Mouse (Mus musculus) intestine, embryonic 16.5 days (tissue): ENCODE data around the gene Itgb7. TPM values are rescaled to one million over a fixed set of nuclear protein-coding genes. Genes with fewer than 3 reads are reported as not detected.

Source experiments
- ATAC-seq: fragments of 200-750 bp; cut with Nextera tagmentation; 2 replicates; pipeline ENCODE4 v1.8.0; 2017; ENCODE audit warnings: moderate TSS enrichment, moderate library complexity
- H3K27ac ChIP-seq: fragments of 300-500 bp; sonication (generic); 2 replicates; pipeline ENCODE4 v1.5.1; 2014; ENCODE audit warnings: mild to moderate bottlenecking, low read length
- H3K27me3 ChIP-seq: fragments of 300-500 bp; sonication (generic); replicated peaks from 2 replicates; pipeline ENCODE4 v1.6.1; 2014; ENCODE audit warnings: low read length, control low read depth, mixed read lengths; ENCODE audit not compliant: control insufficient read depth, insufficient read depth
- H3K36me3 ChIP-seq: fragments of 300-500 bp; sonication (generic); 2 replicates; pipeline ENCODE4 v1.6.1; 2014; ENCODE audit warnings: low read length, control low read depth; ENCODE audit not compliant: control insufficient read depth, insufficient read depth
- H3K4me1 ChIP-seq: fragments of 300-500 bp; sonication (generic); 2 replicates; pipeline ENCODE4 v1.6.1; 2014; ENCODE audit warnings: low read length, control low read depth, mixed read lengths; ENCODE audit not compliant: control insufficient read depth, insufficient read depth
- H3K4me2 ChIP-seq: fragments of 300-500 bp; sonication (generic); 2 replicates; pipeline ENCODE4 v1.6.1; 2014; ENCODE audit warnings: low read depth, low read length, control low read depth
- H3K4me3 ChIP-seq: fragments of 300-500 bp; sonication (generic); 2 replicates; pipeline ENCODE4 v1.5.1; 2014; ENCODE audit warnings: mild to moderate bottlenecking, low read length
- H3K9ac ChIP-seq: fragments of 300-500 bp; sonication (generic); 2 replicates; pipeline ENCODE4 v1.6.1; 2014; ENCODE audit warnings: low read depth, low read length
- H3K9me3 ChIP-seq: fragments of 300-500 bp; sonication (generic); 2 replicates; pipeline ENCODE4 v1.6.1; 2016; ENCODE audit warnings: low read length, control low read depth; ENCODE audit not compliant: control insufficient read depth
- WGBS: fragments of 180-500 bp; shearing (Covaris S2); extraction: QIAGEN DNeasy Blood & Tissue Kit; methylation state at CpG from one replicate; pipeline ENCODE4 v1.1.7; 2014; 5-methylcytosine and 5-hydroxymethylcytosine counted together
- polyA plus RNA-seq: library from polyadenylated mRNA; unstranded; fragments of >200 nt; fragmentation: Nextera tagmentation; extraction: Ambion mirVana; gene quantifications from 2 replicates; pipeline ENCODE4 v1.2.1, GENCODE M21; 2015

Gene Itgb7
- polyA plus RNA-seq, 1 experiment from 2014 or later = 10.3 TPM

GRCm38 (mm10) chr15:102217325-102217724, 14.4 kb downstream of the Itgb7 start:
- ATAC-seq = no peak
- H3K4me1 ChIP-seq = no peaks in the 10 kb centered on the region
- no peak overlapping the region for H3K27ac ChIP-seq
- H3K36me3 ChIP-seq = peaks cover 12% of the 10 kb centered on the region
- H3K9me3 ChIP-seq = no peaks in the 10 kb centered on the region
- H3K4me3 ChIP-seq = no peak overlapping the region
- WGBS = 85% methylated on average over 7 of the region's 7 CpGs
- H3K4me2 ChIP-seq = no peak overlapping the region
- H3K9ac ChIP-seq = no peak overlapping the region
- H3K27me3 ChIP-seq = no peaks in the 10 kb centered on the region

- Histone ChIP-seq H3K4me3 (no peak overlapping the region), H3K4me1 (no peaks in the 10 kb centered on the region), H3K9ac (no peak overlapping the region), H3K27me3 (no peaks in the 10 kb centered on the region), H3K36me3 (peaks cover 16% of the 10 kb centered on the region), H3K4me2 (no peak overlapping the region), H3K9me3 (no peaks in the 10 kb centered on the region), H3K27ac (no peak overlapping the region)
- ATAC-seq = no peak
- 79% methylated on average over 16 of the region's 16 CpGs for WGBS
Observed at GRCm38 (mm10) chr15:102216459-102217228, 15.1 kb downstream of the Itgb7 start.

GRCm38 (mm10) chr15:102215624-102216023, 16.1 kb downstream of the Itgb7 start:
- Histone ChIP-seq H3K4me1 (no peaks in the 10 kb centered on the region), H3K27ac (no peak overlapping the region), H3K27me3 (no peaks in the 10 kb centered on the region), H3K9ac (no peak overlapping the region), H3K4me3 (no peak overlapping the region), H3K9me3 (no peaks in the 10 kb centered on the region), H3K4me2 (no peak overlapping the region), H3K36me3 (peaks cover 16% of the 10 kb centered on the region)
- WGBS = 68% methylated on average over 6 of the region's 6 CpGs
- no peak for ATAC-seq

GRCm38 (mm10) chr15:102214132-102214531, 17.6 kb downstream of the Itgb7 start:
- WGBS = 61% methylated on average over 2 of the region's 2 CpGs

GRCm38 (mm10) chr15:102211895-102212294, 19.8 kb downstream of the Itgb7 start:
- WGBS = 67% methylated on average over 6 of the region's 6 CpGs
- ATAC-seq = no peak
- peaks cover 21% of the 10 kb centered on the region for H3K36me3 ChIP-seq
- H3K27ac ChIP-seq = no peak overlapping the region
- no peak overlapping the region for H3K9ac ChIP-seq
- H3K9me3 ChIP-seq = no peaks in the 10 kb centered on the region
- no peak overlapping the region for H3K4me3 ChIP-seq
- H3K4me2 ChIP-seq = no peak overlapping the region
- peaks cover 12% of the 10 kb centered on the region; the same call in 1 of the 2 replicates for H3K4me1 ChIP-seq
- no peaks in the 10 kb centered on the region for H3K27me3 ChIP-seq

More at GRCm38 (mm10) chr15:102214132-102214531, 17.6 kb downstream of the Itgb7 start:
- Histone ChIP-seq H3K4me3 (no peak overlapping the region), H3K4me1 (no peaks in the 10 kb centered on the region), H3K27ac (no peak overlapping the region), H3K9me3 (no peaks in the 10 kb centered on the region), H3K27me3 (no peaks in the 10 kb centered on the region), H3K9ac (no peak overlapping the region), H3K4me2 (no peak overlapping the region), H3K36me3 (peaks cover 17% of the 10 kb centered on the region)
- ATAC-seq = no peak

GRCm38 (mm10) chr15:102210816-102211215, 20.9 kb downstream of the Itgb7 start:
- H3K9ac ChIP-seq = no peak overlapping the region
- H3K27me3 ChIP-seq = no peaks in the 10 kb centered on the region
- H3K4me1 ChIP-seq = peaks cover 16% of the 10 kb centered on the region
- no peak for ATAC-seq
- no peak overlapping the region for H3K4me3 ChIP-seq
- H3K4me2 ChIP-seq = no peak overlapping the region
- no peaks in the 10 kb centered on the region for H3K9me3 ChIP-seq
- peaks cover 22% of the 10 kb centered on the region for H3K36me3 ChIP-seq
- 90% methylated on average over 4 of the region's 4 CpGs for WGBS
- H3K27ac ChIP-seq = no peak overlapping the region

- H3K4me1 ChIP-seq = peaks cover 30% of the 10 kb centered on the region
- no peak overlapping the region for H3K4me3 ChIP-seq
- H3K27me3 ChIP-seq = no peaks in the 10 kb centered on the region
- no peak for ATAC-seq
- no peak overlapping the region for H3K4me2 ChIP-seq
- H3K9ac ChIP-seq = no peak overlapping the region
- no peak overlapping the region for H3K27ac ChIP-seq
- H3K9me3 ChIP-seq = no peaks in the 10 kb centered on the region
- H3K36me3 ChIP-seq = peaks cover 22% of the 10 kb centered on the region
- 89% methylated on average over 8 of the region's 8 CpGs for WGBS
Observed at GRCm38 (mm10) chr15:102209114-102209513, 22.6 kb downstream of the Itgb7 start.

- no peak overlapping the region for H3K27ac ChIP-seq
- 71% methylated on average over 9 of the region's 9 CpGs for WGBS
- H3K9me3 ChIP-seq = no peaks in the 10 kb centered on the region
- H3K4me1 ChIP-seq = peaks cover 30% of the 10 kb centered on the region
- no peaks in the 10 kb centered on the region for H3K27me3 ChIP-seq
- H3K9ac ChIP-seq = no peak overlapping the region
- peaks cover 20% of the 10 kb centered on the region for H3K36me3 ChIP-seq
- no peak for ATAC-seq
- no peak overlapping the region for H3K4me2 ChIP-seq
- no peak overlapping the region for H3K4me3 ChIP-seq
Observed at GRCm38 (mm10) chr15:102208092-102208561, 23.6 kb downstream of the Itgb7 start.

- H3K4me2 ChIP-seq = no peak overlapping the region
- no peaks in the 10 kb centered on the region for H3K9me3 ChIP-seq
- H3K9ac ChIP-seq = no peak overlapping the region
- H3K4me1 ChIP-seq = peaks cover 32% of the 10 kb centered on the region
- H3K4me3 ChIP-seq = no peak overlapping the region
- no peak overlapping the region for H3K27ac ChIP-seq
- ATAC-seq = no peak
- WGBS = 68% methylated on average over 3 of the region's 3 CpGs
- H3K27me3 ChIP-seq = no peaks in the 10 kb centered on the region
- peaks cover 12% of the 10 kb centered on the region for H3K36me3 ChIP-seq
Observed at GRCm38 (mm10) chr15:102207351-102207750, 24.4 kb downstream of the Itgb7 start.
